Mouse (Mus musculus): ENCODE results near the gene Tspan4. TPM values are rescaled to one million over a fixed set of nuclear protein-coding genes. Genes with fewer than 3 reads are reported as not detected.
A peak's percentile ranks its signal among the peaks of the same experiment; 100 is the strongest.

Tspan4 gene
- polyA plus RNA-seq, 1 experiment from 2014 or later: 78.2 TPM

DNA sequence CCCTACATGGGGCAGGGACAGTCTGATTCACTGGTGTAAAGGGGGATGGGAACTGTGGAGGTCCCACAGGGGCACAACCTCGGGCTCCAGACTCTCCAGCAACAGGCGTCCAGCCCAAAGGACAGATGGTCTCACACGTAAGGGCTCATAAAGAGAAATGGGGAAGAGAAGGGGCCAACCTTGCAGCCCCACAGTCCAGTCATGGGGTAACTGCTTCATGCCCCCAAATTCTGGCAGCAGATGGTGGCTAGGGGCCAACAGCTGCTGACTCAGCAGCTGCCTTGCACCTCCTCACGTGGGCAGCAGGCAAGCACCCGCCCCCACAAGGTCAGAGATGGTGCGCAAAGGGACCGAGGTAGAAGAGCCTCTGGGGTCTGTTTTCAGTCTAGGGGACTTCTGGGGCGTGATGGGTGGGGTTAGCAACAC lies 42.8 kb upstream of the Tspan4 start:
- Histone ChIP-seq H3K27me3 (replicated peaks; ENCODE audit: control insufficient read depth, insufficient read depth, low read length) (no peaks in the 10 kb centered on the region), H3K4me2 (no peak overlapping the region), H3K4me3 (ENCODE audit: low read depth, low read length) (no peak overlapping the region), H3K4me1 (replicated peaks; ENCODE audit: control insufficient read depth, insufficient read depth, low read length) (peaks cover 37% of the 10 kb centered on the region), H3K27ac (ENCODE audit: low read depth, low read length) (no peak overlapping the region), H3K9me3 (ENCODE audit: control insufficient read depth, low read length) (no peaks in the 10 kb centered on the region), H3K36me3 (ENCODE audit: control insufficient read depth, insufficient read depth, low read length) (peaks cover 11% of the 10 kb centered on the region; the same call in 1 of the 2 replicates), H3K9ac (ENCODE audit: low read depth, low read length) (no peak overlapping the region)
- DNase-seq (ENCODE audit: low spot score) (no peak), ATAC-seq (replicated peaks; ENCODE audit: low FRiP score) (no peak)
- WGBS: 83% methylated on average over 8 of the region's 8 CpGs

DNA sequence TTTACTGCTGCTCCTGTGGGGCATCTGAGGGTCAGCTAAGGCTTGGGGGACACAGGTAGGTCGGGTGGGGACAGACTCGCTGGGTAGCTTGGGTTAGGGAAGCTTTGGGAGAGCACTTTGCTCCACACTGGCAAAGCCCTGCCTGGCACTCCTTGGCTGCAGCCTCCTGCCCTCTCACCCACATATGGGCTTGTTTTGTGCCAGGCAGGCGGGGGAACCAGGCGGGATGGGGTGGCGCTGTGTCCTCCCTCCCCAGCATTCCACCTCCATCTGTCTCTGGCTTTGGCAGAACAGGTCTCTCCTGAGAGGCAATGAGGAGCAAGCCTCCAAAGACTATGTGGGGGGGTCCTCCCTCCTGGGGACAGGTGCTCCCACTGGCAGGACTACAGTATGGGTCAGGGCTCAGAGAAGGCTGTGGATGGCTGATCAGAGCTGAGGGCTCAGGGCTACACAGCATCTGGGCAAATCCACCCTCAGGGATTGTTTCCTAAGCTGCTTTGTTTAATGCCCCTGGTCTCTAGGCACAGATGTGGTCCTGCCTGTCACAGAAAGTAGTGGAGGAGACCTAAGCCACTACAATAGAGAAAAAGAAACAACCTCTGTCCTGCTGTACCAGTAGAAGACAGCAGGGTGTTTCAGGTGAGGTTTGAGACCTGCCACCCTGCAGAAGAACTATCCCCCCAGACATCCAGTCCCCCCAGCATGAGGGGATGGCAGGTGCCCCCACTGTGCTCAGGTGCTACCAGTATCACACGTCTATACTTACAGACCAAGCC lies 42.1 kb upstream of the Tspan4 start:
- no peak overlapping the region for H3K4me3 ChIP-seq (ENCODE audit: low read depth, low read length)
- no peak overlapping the region for H3K4me2 ChIP-seq
- no peak overlapping the region for H3K9ac ChIP-seq (ENCODE audit: low read depth, low read length)
- ATAC-seq (replicated peaks; ENCODE audit: low FRiP score) (no peak), DNase-seq (ENCODE audit: low spot score) (no peak)
- 85% methylated on average over 6 of the region's 6 CpGs for WGBS
- H3K36me3 ChIP-seq (ENCODE audit: control insufficient read depth, insufficient read depth, low read length): peaks cover 11% of the 10 kb centered on the region; the same call in 1 of the 2 replicates
- H3K27me3 ChIP-seq (replicated peaks; ENCODE audit: control insufficient read depth, insufficient read depth, low read length): no peaks in the 10 kb centered on the region
- no peak overlapping the region for H3K27ac ChIP-seq (ENCODE audit: low read depth, low read length)
- H3K9me3 ChIP-seq (ENCODE audit: control insufficient read depth, low read length): no peaks in the 10 kb centered on the region
- H3K4me1 ChIP-seq (replicated peaks; ENCODE audit: control insufficient read depth, insufficient read depth, low read length): peaks cover 37% of the 10 kb centered on the region

DNA sequence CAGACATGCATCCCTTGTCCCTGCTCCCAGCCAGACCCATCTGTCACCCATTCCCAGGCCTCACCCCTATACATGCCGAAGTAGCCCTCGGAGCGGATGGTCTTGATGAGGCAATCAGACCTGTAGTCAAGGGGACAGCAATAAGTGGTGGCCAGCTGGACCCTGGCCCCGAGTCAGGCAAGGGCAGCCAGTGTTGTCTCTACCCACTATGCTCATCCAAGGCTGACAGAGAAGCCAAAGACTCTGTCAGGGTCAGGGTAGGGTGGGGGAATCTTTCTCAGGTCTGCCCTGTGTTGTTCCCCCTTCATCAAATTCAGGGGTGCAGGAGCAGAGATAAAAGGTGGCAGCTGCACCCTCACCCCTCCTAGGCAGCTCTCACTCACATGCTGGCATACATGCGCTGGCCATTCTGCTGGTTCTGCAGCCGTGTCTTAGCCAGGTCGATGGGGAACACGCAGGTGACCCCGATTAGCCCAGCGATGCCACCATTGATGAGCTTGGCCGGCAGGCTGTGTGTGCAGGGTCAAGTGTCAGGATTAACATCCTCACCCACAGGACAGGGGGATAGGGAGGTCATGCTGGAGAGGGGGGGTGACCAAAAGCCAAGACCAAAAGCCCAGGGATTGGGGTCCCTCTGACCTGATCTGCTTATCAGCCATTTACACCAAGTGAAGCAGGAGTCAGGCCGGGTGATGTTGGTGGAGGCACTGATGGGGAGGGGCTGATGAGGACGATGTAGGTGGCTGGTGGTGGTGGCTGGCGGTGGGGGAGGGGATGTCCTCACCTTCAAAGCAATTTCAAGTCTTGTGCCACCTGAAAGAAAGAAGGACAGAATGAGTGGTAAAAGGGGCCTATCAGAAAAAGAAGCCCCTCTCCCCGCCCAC lies 41.3 kb upstream of the Tspan4 start:
- WGBS: 79% methylated on average over 15 of the region's 15 CpGs
- peaks cover 37% of the 10 kb centered on the region for H3K4me1 ChIP-seq (replicated peaks; ENCODE audit: control insufficient read depth, insufficient read depth, low read length)
- no peak for DNase-seq (ENCODE audit: low spot score)

DNA sequence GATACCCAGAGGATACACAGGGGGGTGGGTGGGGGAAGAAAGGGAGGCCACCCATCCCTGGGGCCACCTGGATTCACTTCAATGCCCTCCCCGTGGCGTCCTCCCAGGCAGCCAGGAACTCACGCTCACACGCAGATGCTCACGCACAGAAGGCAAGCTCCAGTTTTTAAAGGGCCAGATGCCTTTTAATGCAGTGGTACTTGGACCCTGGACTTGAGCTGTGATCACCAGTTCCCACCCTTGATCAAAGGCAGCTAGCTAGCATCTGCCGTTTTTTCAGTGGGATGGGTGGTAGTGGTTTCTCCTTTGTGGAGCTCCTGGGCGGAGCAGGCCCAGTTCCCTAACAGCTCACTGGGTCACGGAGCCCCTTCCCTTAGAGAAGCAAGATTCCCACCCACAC lies 40.6 kb upstream of the Tspan4 start:
- Histone ChIP-seq H3K4me2 (peak overlapping the region; percentile 98), H3K27me3 (replicated peaks; ENCODE audit: control insufficient read depth, insufficient read depth, low read length) (no peaks in the 10 kb centered on the region), H3K27ac (ENCODE audit: low read depth, low read length) (peak overlapping the region; percentile 32; the same call in 1 of the 2 replicates), H3K36me3 (ENCODE audit: control insufficient read depth, insufficient read depth, low read length) (peaks cover 24% of the 10 kb centered on the region), H3K9ac (ENCODE audit: low read depth, low read length) (peak overlapping the region; percentile 53; the same call in 1 of the 2 replicates), H3K4me3 (ENCODE audit: low read depth, low read length) (peak overlapping the region; percentile 52), H3K4me1 (replicated peaks; ENCODE audit: control insufficient read depth, insufficient read depth, low read length) (peaks cover 35% of the 10 kb centered on the region), H3K9me3 (ENCODE audit: control insufficient read depth, low read length) (no peaks in the 10 kb centered on the region)
- ATAC-seq (replicated peaks; ENCODE audit: low FRiP score): no peak
- WGBS: 35% methylated on average over 8 of the region's 8 CpGs
- DNase-seq (ENCODE audit: low spot score): no peak

More for the DNA sequence above, 41.3 kb upstream of the Tspan4 start:
- Histone ChIP-seq H3K4me2 (peak overlapping the region; percentile 98), H3K27ac (ENCODE audit: low read depth, low read length) (no peak overlapping the region), H3K27me3 (replicated peaks; ENCODE audit: control insufficient read depth, insufficient read depth, low read length) (no peaks in the 10 kb centered on the region), H3K9me3 (ENCODE audit: control insufficient read depth, low read length) (no peaks in the 10 kb centered on the region), H3K4me3 (ENCODE audit: low read depth, low read length) (peak overlapping the region; percentile 52), H3K36me3 (ENCODE audit: control insufficient read depth, insufficient read depth, low read length) (peaks cover 17% of the 10 kb centered on the region), H3K9ac (ENCODE audit: low read depth, low read length) (no peak overlapping the region)
- ATAC-seq (replicated peaks; ENCODE audit: low FRiP score): no peak

GRCm38 (mm10) chr7:141435129-141435855 lies 39.7 kb upstream of the Tspan4 start:
- H3K4me2 ChIP-seq: peak overlapping the region; percentile 98
- ATAC-seq (replicated peaks; ENCODE audit: low FRiP score) (peak; percentile 64), DNase-seq (ENCODE audit: low spot score) (peak; percentile 75)
- peaks cover 27% of the 10 kb centered on the region for H3K36me3 ChIP-seq (ENCODE audit: control insufficient read depth, insufficient read depth, low read length)
- 4% methylated on average over 17 of the region's 17 CpGs for WGBS
- H3K27ac ChIP-seq (ENCODE audit: low read depth, low read length): peak overlapping the region; percentile 35
- H3K9ac ChIP-seq (ENCODE audit: low read depth, low read length): peak overlapping the region; percentile 53; the same call in 1 of the 2 replicates
- H3K4me3 ChIP-seq (ENCODE audit: low read depth, low read length): peak overlapping the region; percentile 52
- H3K4me1 ChIP-seq (replicated peaks; ENCODE audit: control insufficient read depth, insufficient read depth, low read length): peaks cover 31% of the 10 kb centered on the region
- H3K9me3 ChIP-seq (ENCODE audit: control insufficient read depth, low read length): no peaks in the 10 kb centered on the region
- H3K27me3 ChIP-seq (replicated peaks; ENCODE audit: control insufficient read depth, insufficient read depth, low read length): no peaks in the 10 kb centered on the region

DNA sequence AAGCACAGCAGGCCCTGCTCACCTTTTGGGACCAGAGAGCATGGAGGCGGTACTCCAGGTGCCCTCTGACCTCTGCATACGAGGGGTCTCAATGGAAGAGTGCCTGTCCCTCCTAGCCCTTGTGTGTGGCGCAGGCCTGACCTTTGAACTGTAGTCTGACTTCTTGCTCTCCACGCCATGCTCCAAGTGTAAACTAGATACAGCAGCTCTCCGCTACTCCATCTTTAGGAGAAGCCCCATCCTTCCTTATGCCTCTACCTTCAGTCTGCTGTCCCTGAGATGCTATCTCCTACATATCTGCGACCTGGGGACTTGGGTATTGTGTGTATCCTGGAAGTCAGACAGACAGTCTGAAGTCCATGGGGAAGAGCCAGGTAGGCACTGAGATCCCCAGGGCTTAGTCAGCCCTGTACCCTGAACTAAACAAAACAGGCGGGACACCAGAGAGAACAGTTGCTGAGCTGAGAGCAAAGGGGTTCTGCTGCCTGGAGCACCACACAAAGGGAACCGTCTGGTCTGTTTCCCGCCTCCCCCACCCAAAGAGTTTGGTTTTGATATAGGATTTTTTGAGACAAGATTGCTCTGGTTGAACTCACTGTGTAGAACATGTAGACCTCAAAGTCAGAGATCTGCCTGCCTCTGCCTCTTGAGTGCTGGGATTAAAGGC lies 39.1 kb upstream of the Tspan4 start:
- DNase-seq (ENCODE audit: low spot score) (no peak), ATAC-seq (replicated peaks; ENCODE audit: low FRiP score) (no peak)
- peak overlapping the region; percentile 35 for H3K27ac ChIP-seq (ENCODE audit: low read depth, low read length)
- no peak overlapping the region for H3K9ac ChIP-seq (ENCODE audit: low read depth, low read length)
- WGBS: 75% methylated on average over 9 of the region's 9 CpGs
- H3K9me3 ChIP-seq (ENCODE audit: control insufficient read depth, low read length): no peaks in the 10 kb centered on the region
- H3K4me1 ChIP-seq (replicated peaks; ENCODE audit: control insufficient read depth, insufficient read depth, low read length): peaks cover 31% of the 10 kb centered on the region
- peaks cover 30% of the 10 kb centered on the region for H3K36me3 ChIP-seq (ENCODE audit: control insufficient read depth, insufficient read depth, low read length)
- H3K4me3 ChIP-seq (ENCODE audit: low read depth, low read length): peak overlapping the region; percentile 52
- no peaks in the 10 kb centered on the region for H3K27me3 ChIP-seq (replicated peaks; ENCODE audit: control insufficient read depth, insufficient read depth, low read length)
- H3K4me2 ChIP-seq: peak overlapping the region; percentile 98

DNA sequence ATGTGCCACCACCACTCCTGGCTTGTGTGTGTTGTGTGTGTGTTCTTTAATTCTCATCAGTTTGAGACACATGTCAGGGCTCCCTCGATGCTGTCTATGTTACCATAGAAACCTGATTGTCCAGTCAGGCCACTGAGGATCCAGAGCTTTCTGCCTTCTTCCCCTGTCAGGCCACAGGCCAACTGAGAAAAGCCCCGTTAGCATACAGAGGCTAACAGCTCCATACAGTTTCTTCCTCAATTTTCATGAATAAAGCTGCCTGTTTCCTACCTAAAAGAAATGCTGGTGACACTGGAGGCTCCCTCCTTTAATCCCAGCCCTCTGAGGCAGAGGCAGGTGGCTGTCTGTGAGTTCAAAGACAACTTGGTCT lies 38.5 kb upstream of the Tspan4 start:
- H3K4me3 ChIP-seq (ENCODE audit: low read depth, low read length): peak overlapping the region; percentile 76
- DNase-seq (ENCODE audit: low spot score) (no peak), ATAC-seq (replicated peaks; ENCODE audit: low FRiP score) (no peak)
- H3K9ac ChIP-seq (ENCODE audit: low read depth, low read length): peak overlapping the region; percentile 85; the same call in 1 of the 2 replicates
- 43% methylated on average over 2 of the region's 2 CpGs for WGBS
- H3K27ac ChIP-seq (ENCODE audit: low read depth, low read length): peak overlapping the region; percentile 68; the same call in 1 of the 2 replicates
- no peaks in the 10 kb centered on the region for H3K27me3 ChIP-seq (replicated peaks; ENCODE audit: control insufficient read depth, insufficient read depth, low read length)
- peaks cover 34% of the 10 kb centered on the region for H3K36me3 ChIP-seq (ENCODE audit: control insufficient read depth, insufficient read depth, low read length)
- no peaks in the 10 kb centered on the region for H3K9me3 ChIP-seq (ENCODE audit: control insufficient read depth, low read length)
- H3K4me1 ChIP-seq (replicated peaks; ENCODE audit: control insufficient read depth, insufficient read depth, low read length): peaks cover 33% of the 10 kb centered on the region
- peak overlapping the region; percentile 98 for H3K4me2 ChIP-seq
